Mouse (Mus musculus) CH12.LX (cell line): Measurements from ENCODE around the gene Zfhx3. TPM values are rescaled to one million over a fixed set of nuclear protein-coding genes. Genes with fewer than 3 reads are reported as not detected.

Experiments used
- DNase-seq: peaks from one replicate; pipeline ENCODE4 v3.0.0-alpha.2; 2013; ENCODE audit errors: extremely low read depth
- H3K27ac ChIP-seq: 2 replicates; pipeline ENCODE4 v1.5.1; 2012; ENCODE audit warnings: low read depth, mild to moderate bottlenecking, control low read depth, moderate library complexity; ENCODE audit not compliant: insufficient read depth
- H3K27me3 ChIP-seq: replicated peaks from 2 replicates; pipeline ENCODE3; 2012; ENCODE audit warnings: inconsistent platforms
- H3K36me3 ChIP-seq, 2 experiments: replicated peaks in 1 of 2; 2 replicates each; pipeline versions ENCODE3 to v1.6.1; 2012; ENCODE audit warnings: inconsistent platforms in 1 of 2, low read length in 1 of 2, mild to moderate bottlenecking in 1 of 2, mixed read lengths in 1 of 2, moderate library complexity in 1 of 2; ENCODE audit not compliant: control insufficient read depth in 1 of 2, insufficient read depth in 1 of 2
- H3K4me1 ChIP-seq, 2 experiments: 2 replicates each; pipeline ENCODE4 v1.6.1; 2012; ENCODE audit warnings: inconsistent platforms in 1 of 2, moderate library complexity in 1 of 2; ENCODE audit not compliant: insufficient read depth in 2 of 2, control insufficient read depth in 1 of 2
- H3K4me2 ChIP-seq: 2 replicates; pipeline ENCODE4 v1.6.1; 2012; ENCODE audit warnings: low read depth, mild to moderate bottlenecking, control low read depth; ENCODE audit not compliant: poor library complexity, insufficient read depth, severe bottlenecking
- H3K4me3 ChIP-seq, 3 experiments: fragments of 150-350 bp in 1 of 3; sonication (generic) in 1 of 3; replicated peaks in 1 of 3; 2 replicates each; pipeline versions ENCODE3 to v1.5.1; 2011 to 2012; ENCODE audit warnings: low read depth in 2 of 3, low read length in 2 of 3, mild to moderate bottlenecking in 2 of 3, moderate library complexity in 2 of 3, control low read depth in 1 of 3, improper control_type of control experiment in 1 of 3, inconsistent platforms in 1 of 3, mixed read lengths in 1 of 3; ENCODE audit not compliant: poor library complexity in 1 of 3
- H3K79me2 ChIP-seq: replicated peaks from 2 replicates; pipeline ENCODE4 v1.6.1; 2012; ENCODE audit warnings: mild to moderate bottlenecking, moderate library complexity; ENCODE audit not compliant: control insufficient read depth, poor library complexity, insufficient read depth, severe bottlenecking; ENCODE audit errors: extremely low read depth
- H3K9ac ChIP-seq: 2 replicates; pipeline ENCODE4 v1.6.1; 2012; ENCODE audit warnings: low read depth, mild to moderate bottlenecking, control low read depth, moderate library complexity; ENCODE audit not compliant: insufficient read depth
- H3K9me3 ChIP-seq: replicated peaks from 2 replicates; pipeline ENCODE3; 2012; ENCODE audit warnings: low read length, inconsistent platforms, mixed read lengths
- CHD2 ChIP-seq: IDR thresholded peaks from 2 replicates; pipeline ENCODE4 v1.6.1; 2011; ENCODE audit warnings: low read length, improper control_type of control experiment
- CTCF ChIP-seq, 2 experiments: IDR thresholded peaks in 1 of 2; conservative IDR thresholded peaks in 1 of 2; 2 replicates each; pipeline ENCODE4 v1.5.1; 2011 to 2012; ENCODE audit warnings: low read depth in 2 of 2, low read length in 2 of 2, improper control_type of control experiment in 1 of 2, inconsistent platforms in 1 of 2, mild to moderate bottlenecking in 1 of 2, moderate library complexity in 1 of 2
- E2F4 ChIP-seq: IDR thresholded peaks from 2 replicates; pipeline ENCODE4 v1.6.1; 2011; ENCODE audit warnings: low read depth, low read length, improper control_type of control experiment; ENCODE audit not compliant: insufficient replicate concordance
- ETS1 ChIP-seq: conservative IDR thresholded peaks from 2 replicates; pipeline ENCODE4 v1.6.1; 2012; ENCODE audit warnings: low read depth, mild to moderate bottlenecking, inconsistent platforms, low read length, improper control_type of control experiment, moderate library complexity
- GABPA ChIP-seq: IDR thresholded peaks from 2 replicates; pipeline ENCODE4 v1.6.1; 2012; ENCODE audit warnings: low read depth, low read length, improper control_type of control experiment, inconsistent platforms; ENCODE audit not compliant: insufficient replicate concordance
- HCFC1 ChIP-seq: IDR thresholded peaks from 2 replicates; pipeline ENCODE4 v1.6.1; 2012; ENCODE audit warnings: low read depth, mild to moderate bottlenecking, inconsistent platforms, low read length, improper control_type of control experiment
- IRF4 ChIP-seq: IDR thresholded peaks from 2 replicates; pipeline ENCODE4 v1.6.1; 2014; ENCODE audit warnings: low read depth, mild to moderate bottlenecking, inconsistent platforms, low read length, improper control_type of control experiment
- JUN ChIP-seq: IDR thresholded peaks from 2 replicates; pipeline ENCODE4 v1.6.1; 2011; ENCODE audit warnings: low read depth, mild to moderate bottlenecking, low read length, improper control_type of control experiment, moderate library complexity; ENCODE audit not compliant: insufficient read depth
- JUND ChIP-seq: conservative IDR thresholded peaks from 2 replicates; pipeline ENCODE4 v1.6.1; 2011; ENCODE audit warnings: low read depth, low read length, improper control_type of control experiment
- KAT2A ChIP-seq: IDR thresholded peaks from 2 replicates; pipeline ENCODE4 v1.6.1; 2012; ENCODE audit warnings: low read length, improper control_type of control experiment, inconsistent platforms; ENCODE audit not compliant: insufficient replicate concordance
- MAFK ChIP-seq: IDR thresholded peaks from 2 replicates; pipeline ENCODE4 v1.6.1; 2011; ENCODE audit warnings: low read length, improper control_type of control experiment; ENCODE audit not compliant: insufficient replicate concordance
- MAX ChIP-seq: IDR thresholded peaks from 2 replicates; pipeline ENCODE4 v1.6.1; 2011; ENCODE audit warnings: low read length, improper control_type of control experiment
- MAZ ChIP-seq: IDR thresholded peaks from 2 replicates; pipeline ENCODE4 v1.6.1; 2012; ENCODE audit warnings: low read depth, mild to moderate bottlenecking, inconsistent platforms, low read length, improper control_type of control experiment, moderate library complexity
- MXI1 ChIP-seq: IDR thresholded peaks from 2 replicates; pipeline ENCODE4 v1.6.1; 2011; ENCODE audit warnings: mild to moderate bottlenecking, low read depth, low read length, improper control_type of control experiment
- MYC ChIP-seq: IDR thresholded peaks from 2 replicates; pipeline ENCODE4 v1.6.1; 2011; ENCODE audit warnings: low read depth, mild to moderate bottlenecking, improper control_type of control experiment, low read length
- NELFE ChIP-seq: IDR thresholded peaks from 2 replicates; pipeline ENCODE4 v1.6.1; 2011; ENCODE audit warnings: low read depth, low read length, improper control_type of control experiment
- PAX5 ChIP-seq: IDR thresholded peaks from 2 replicates; pipeline ENCODE4 v1.6.1; 2012; ENCODE audit warnings: low read length, inconsistent platforms, mixed read lengths
- POLR2A ChIP-seq: IDR thresholded peaks from 2 replicates; pipeline ENCODE4 v1.6.1; 2011; ENCODE audit warnings: low read depth, mild to moderate bottlenecking, improper control_type of control experiment, low read length
- POLR2AphosphoS2 ChIP-seq: IDR thresholded peaks from 2 replicates; pipeline ENCODE4 v1.6.1; 2011; ENCODE audit warnings: low read depth, low read length, improper control_type of control experiment
- RAD21 ChIP-seq: IDR thresholded peaks from 2 replicates; pipeline ENCODE4 v1.6.1; 2011; ENCODE audit warnings: low read depth, mild to moderate bottlenecking, low read length, improper control_type of control experiment, moderate library complexity
- RCOR1 ChIP-seq: conservative IDR thresholded peaks from 2 replicates; pipeline ENCODE4 v1.6.1; 2012; ENCODE audit warnings: low read depth, mild to moderate bottlenecking, inconsistent platforms, low read length, improper control_type of control experiment
- SIN3A ChIP-seq: IDR thresholded peaks from 2 replicates; pipeline ENCODE4 v1.6.1; 2012; ENCODE audit warnings: low read length, improper control_type of control experiment, inconsistent platforms
- TBP ChIP-seq: conservative IDR thresholded peaks from 2 replicates; pipeline ENCODE4 v1.6.1; 2011; ENCODE audit warnings: low read depth, low read length, improper control_type of control experiment
- TCF12 ChIP-seq: IDR thresholded peaks from 2 replicates; pipeline ENCODE4 v1.6.1; 2014; ENCODE audit warnings: low read depth, mild to moderate bottlenecking, inconsistent platforms, low read length, improper control_type of control experiment
- UBTF ChIP-seq: IDR thresholded peaks from 2 replicates; pipeline ENCODE4 v1.6.1; 2012; ENCODE audit warnings: low read depth, mild to moderate bottlenecking, inconsistent platforms, low read length, improper control_type of control experiment, moderate library complexity
- USF1 ChIP-seq: IDR thresholded peaks from 2 replicates; pipeline ENCODE4 v1.6.1; 2014; ENCODE audit warnings: low read depth, mild to moderate bottlenecking, inconsistent platforms, low read length, improper control_type of control experiment
- USF2 ChIP-seq: conservative IDR thresholded peaks from 2 replicates; pipeline ENCODE4 v1.6.1; 2011; ENCODE audit warnings: low read depth, low read length, improper control_type of control experiment
- ZKSCAN1 ChIP-seq: IDR thresholded peaks from 2 replicates; pipeline ENCODE4 v1.6.1; 2012; ENCODE audit warnings: low read depth, inconsistent platforms, low read length, improper control_type of control experiment, borderline replicate concordance
- ZMIZ1 ChIP-seq: IDR thresholded peaks from 2 replicates; pipeline ENCODE4 v1.6.1; 2012; ENCODE audit warnings: low read depth, mild to moderate bottlenecking, inconsistent platforms, low read length, improper control_type of control experiment
- ZNF384 ChIP-seq: IDR thresholded peaks from 2 replicates; pipeline ENCODE4 v1.6.1; 2012; ENCODE audit warnings: low read depth, low read length, improper control_type of control experiment, inconsistent platforms
- dilution Hi-C: fragments of 300-500 bp; cut with MboI; formaldehyde crosslinking; loops from 2 replicates; pipeline ENCODE4 v1.14.3; 2020; ENCODE audit warnings: low sequenced_read_pairs; ENCODE audit not compliant: extremely low pct_unique_long_range_greater_than_20kb, extremely low pct_ligation_motif_present
- in situ Hi-C: fragments of 300-500 bp; cut with MboI; formaldehyde crosslinking; loops from 3 replicates; pipeline ENCODE4 v1.14.3; 2019; ENCODE audit warnings: low sequenced_read_pairs, low pct_ligation_motif_present, low pct_unique_long_range_greater_than_20kb, mixed read lengths
- polyA plus RNA-seq: library from polyadenylated mRNA; unstranded; fragments of >175 nt; gene quantifications from 2 replicates; pipeline ENCODE4 v1.2.1, GENCODE M21; 2012; ENCODE audit warnings: low read depth; ENCODE audit not compliant: insufficient read length
- total RNA-seq, 2 experiments: library from RNA; depleted of rRNA; stranded (reverse); fragments of 300-350 nt in 1 of 2; fragments of >200 nt in 1 of 2; gene quantifications; 2 replicates each; pipeline ENCODE4 v1.2.3; 2012 to 2014

The Zfhx3 gene
- total and polyA plus RNA-seq, 3 experiments, result 0.05 to 0.76 (median 0.68) TPM

GRCm38 (mm10) chr8:108034070-108034469 is 91.6 kb downstream of the Zfhx3 start (continued):
- TF ChIP-seq ETS1, result no peak

GRCm38 (mm10) chr8:108034726-108035125 is 92.3 kb downstream of the Zfhx3 start:
- in situ Hi-C loops, result no loop called here
- Histone ChIP-seq H3K4me3 (no peak overlapping the region), H3K79me2 (no peaks in the 10 kb centered on the region), H3K9me3 (peaks cover 7% of the 10 kb centered on the region), H3K27me3 (no peaks in the 10 kb centered on the region), H3K4me1 (peaks cover 0 to 13% of the 10 kb centered on the region in 2 experiments; a peak in 2 of 4 replicates), H3K27ac (no peak overlapping the region), H3K4me2 (no peak overlapping the region), H3K9ac (no peak overlapping the region), H3K36me3 (no peaks in the 10 kb centered on the region)
- TF ChIP-seq USF2 (no peak), TBP (no peak)
- DNase-seq, result no peak
- dilution Hi-C loops, result no loop called here

- H3K27ac ChIP-seq, result no peak overlapping the region
- dilution Hi-C loops, result no loop called here
These were observed 101.2 kb downstream of the Zfhx3 start for GRCm38 (mm10) chr8:108043618-108044017.

GRCm38 (mm10) chr8:108044185-108044584 is 101.7 kb downstream of the Zfhx3 start:
- no peaks in the 10 kb centered on the region for H3K36me3 ChIP-seq
- H3K9ac ChIP-seq, result no peak overlapping the region
- no peaks in the 10 kb centered on the region for H3K79me2 ChIP-seq
- H3K4me2 ChIP-seq, result no peak overlapping the region
- H3K9me3 ChIP-seq, result no peaks in the 10 kb centered on the region
- dilution Hi-C loops, result no loop called here
- no peak overlapping the region for H3K27ac ChIP-seq
- TF ChIP-seq ETS1, result no peak
- no peak for TF ChIP-seq MYC
- TF ChIP-seq MAX, result no peak
- no peak for TF ChIP-seq UBTF
- TF ChIP-seq RAD21, result no peak
- TF ChIP-seq ZKSCAN1, result no peak
- TF ChIP-seq E2F4, result no peak
- no peak for TF ChIP-seq MAFK
- TF ChIP-seq NELFE, result no peak
- TF ChIP-seq MXI1, result no peak
- no peak for TF ChIP-seq POLR2AphosphoS2
- no peak for TF ChIP-seq SIN3A
- no peak for TF ChIP-seq CTCF (conservative IDR thresholded peaks at IDR 0.05 in 1 of 2, IDR thresholded peaks at IDR 0.05 in 1 of 2; ENCODE audit: low read depth in 2 of 2, low read length in 2 of 2)
- TF ChIP-seq CHD2, result no peak
- no peak for TF ChIP-seq JUND
- no peak for TF ChIP-seq HCFC1
- TF ChIP-seq ZMIZ1, result no peak
- DNase-seq, result no peak
- H3K27me3 ChIP-seq, result no peaks in the 10 kb centered on the region
- H3K4me3 ChIP-seq, result no peak overlapping the region
- in situ Hi-C loops, result no loop called here
- no peaks in the 10 kb centered on the region for H3K4me1 ChIP-seq

More at GRCm38 (mm10) chr8:108043618-108044017, 101.2 kb downstream of the Zfhx3 start:
- TF ChIP-seq NELFE, result no peak
- no peak for TF ChIP-seq CTCF (conservative IDR thresholded peaks at IDR 0.05 in 1 of 2, IDR thresholded peaks at IDR 0.05 in 1 of 2; ENCODE audit: low read depth in 2 of 2, low read length in 2 of 2)
- no peak for TF ChIP-seq MAZ
- TF ChIP-seq GABPA, result no peak
- TF ChIP-seq IRF4, result no peak
- no peak for TF ChIP-seq USF1
- TF ChIP-seq PAX5, result no peak
- no peak for TF ChIP-seq ETS1
- TF ChIP-seq TCF12, result no peak
- no peak for TF ChIP-seq KAT2A
- no peak for TF ChIP-seq RCOR1
- no peak for TF ChIP-seq JUN
- no peak for TF ChIP-seq ZNF384
- no peak for TF ChIP-seq ZKSCAN1
- TF ChIP-seq HCFC1, result no peak
- no peak for TF ChIP-seq POLR2A
- TF ChIP-seq POLR2AphosphoS2, result no peak
- H3K4me1 ChIP-seq, result no peaks in the 10 kb centered on the region
- in situ Hi-C loops, result no loop called here
- H3K9me3 ChIP-seq, result no peaks in the 10 kb centered on the region
- no peak overlapping the region for H3K4me2 ChIP-seq
- H3K36me3 ChIP-seq, result no peaks in the 10 kb centered on the region
- no peak overlapping the region for H3K4me3 ChIP-seq
- H3K27me3 ChIP-seq, result no peaks in the 10 kb centered on the region
- H3K9ac ChIP-seq, result no peak overlapping the region
- no peaks in the 10 kb centered on the region for H3K79me2 ChIP-seq
- DNase-seq, result no peak
